Mouse (Mus musculus) erythroblast, embryonic 14.5 days (primary cell): ENCODE measurements around the gene Pum1.

Source experiments
- GATA1 ChIP-seq: IDR thresholded peaks from 2 replicates; pipeline ENCODE4 v1.6.1; 2012; ENCODE audit warnings: low read length, inconsistent platforms, mixed read lengths
- TAL1 ChIP-seq: IDR thresholded peaks from 3 replicates; pipeline ENCODE4 v1.6.1; 2012; ENCODE audit warnings: low read length, inconsistent platforms, mixed read lengths

- TF ChIP-seq GATA1, result no peak
- TF ChIP-seq TAL1, result no peak
These were observed 102.5 kb downstream of the Pum1 start for GRCm38 (mm10) chr4:130765399-130766160.
